Mouse (Mus musculus): ENCODE measurements around the gene Dhrs3. TPM values are rescaled to one million over a fixed set of nuclear protein-coding genes. Genes with fewer than 3 reads are reported as not detected.

Dhrs3 gene
- polyA plus RNA-seq, 1 experiment from 2014 or later = 114 TPM

- H3K27me3 ChIP-seq = no peaks in the 10 kb centered on the region
- no peak overlapping the region for H3K27ac ChIP-seq
- no peak overlapping the region for H3K9ac ChIP-seq
- 0 out of 2 replicates have a peak, but pooled peaks cover 2% of the 10 kb centered on the region for H3K4me1 ChIP-seq
- 87% methylated on average over 4 of the region's 4 CpGs for WGBS
- 0 out of 2 replicates have a peak, but pooled peaks cover 4% of the 10 kb centered on the region for H3K36me3 ChIP-seq
- H3K9me3 ChIP-seq = no peaks in the 10 kb centered on the region
- no peak overlapping the region for H3K4me3 ChIP-seq
- no peak overlapping the region for H3K4me2 ChIP-seq
- ATAC-seq (ENCODE audit: insufficient number of reproducible peaks, low FRiP score, low TSS enrichment, low read depth) = no peak
Observed at GRCm38 (mm10) chr4:144961232-144961631, 68.6 kb downstream of the Dhrs3 start.

GRCm38 (mm10) chr4:144961696-144962095 is 69.1 kb downstream of the Dhrs3 start:
- H3K27me3 ChIP-seq = no peaks in the 10 kb centered on the region
- H3K9ac ChIP-seq = no peak overlapping the region
- WGBS = 90% methylated on average over 3 of the region's 3 CpGs
- 0 out of 2 replicates have a peak, but pooled peaks cover 2% of the 10 kb centered on the region for H3K4me1 ChIP-seq
- ATAC-seq (ENCODE audit: insufficient number of reproducible peaks, low FRiP score, low TSS enrichment, low read depth) = no peak
- H3K4me3 ChIP-seq = no peak overlapping the region
- no peaks in the 10 kb centered on the region for H3K9me3 ChIP-seq
- H3K36me3 ChIP-seq = 0 out of 2 replicates have a peak, but pooled peaks cover 4% of the 10 kb centered on the region
- no peak overlapping the region for H3K4me2 ChIP-seq
- no peak overlapping the region for H3K27ac ChIP-seq

- ATAC-seq (ENCODE audit: insufficient number of reproducible peaks, low FRiP score, low TSS enrichment, low read depth) = no peak
- 74% methylated on average over 2 of the region's 2 CpGs for WGBS
- H3K9me3 ChIP-seq = no peaks in the 10 kb centered on the region
- 0 out of 2 replicates have a peak, but pooled peaks cover 5% of the 10 kb centered on the region for H3K4me1 ChIP-seq
- no peaks in the 10 kb centered on the region for H3K27me3 ChIP-seq
- 0 out of 2 replicates have a peak, but pooled peaks cover 4% of the 10 kb centered on the region for H3K36me3 ChIP-seq
- no peak overlapping the region for H3K4me2 ChIP-seq
- no peak overlapping the region for H3K9ac ChIP-seq
- H3K4me3 ChIP-seq = no peak overlapping the region
- H3K27ac ChIP-seq = no peak overlapping the region
Observed at GRCm38 (mm10) chr4:144965255-144965654, 72.6 kb downstream of the Dhrs3 start.

GRCm38 (mm10) chr4:144968371-144968770 is 75.7 kb downstream of the Dhrs3 start:
- WGBS = 68% methylated on average over 3 of the region's 3 CpGs
- ATAC-seq (ENCODE audit: insufficient number of reproducible peaks, low FRiP score, low TSS enrichment, low read depth) = no peak
- no peaks in the 10 kb centered on the region for H3K27me3 ChIP-seq
- no peak overlapping the region for H3K27ac ChIP-seq
- H3K9ac ChIP-seq = no peak overlapping the region
- no peaks in the 10 kb centered on the region for H3K36me3 ChIP-seq
- H3K4me3 ChIP-seq = no peak overlapping the region
- no peaks in the 10 kb centered on the region for H3K9me3 ChIP-seq
- H3K4me2 ChIP-seq = no peak overlapping the region
- peaks cover 12% of the 10 kb centered on the region for H3K4me1 ChIP-seq

- 45% methylated on average over 6 of the region's 6 CpGs for WGBS
- Histone ChIP-seq H3K9ac (no peak overlapping the region), H3K9me3 (no peaks in the 10 kb centered on the region), H3K36me3 (no peaks in the 10 kb centered on the region), H3K4me1 (peaks cover 13% of the 10 kb centered on the region), H3K27me3 (no peaks in the 10 kb centered on the region), H3K27ac (no peak overlapping the region), H3K4me2 (no peak overlapping the region), H3K4me3 (no peak overlapping the region)
- no peak for ATAC-seq (ENCODE audit: insufficient number of reproducible peaks, low FRiP score, low TSS enrichment, low read depth)
Observed at GRCm38 (mm10) chr4:144969030-144969429, 76.4 kb downstream of the Dhrs3 start.

- H3K4me2 ChIP-seq = no peak overlapping the region
- no peaks in the 10 kb centered on the region for H3K27me3 ChIP-seq
- no peak overlapping the region for H3K27ac ChIP-seq
- H3K9me3 ChIP-seq = no peaks in the 10 kb centered on the region
- peaks cover 13% of the 10 kb centered on the region for H3K4me1 ChIP-seq
- ATAC-seq (ENCODE audit: insufficient number of reproducible peaks, low FRiP score, low TSS enrichment, low read depth) = no peak
- whole genome bisulfite sequencing = 76% methylated on average over 2 of the region's 2 CpGs
- H3K4me3 ChIP-seq = no peak overlapping the region
- H3K36me3 ChIP-seq = no peaks in the 10 kb centered on the region; the same call in 1 of the 2 replicates
- H3K9ac ChIP-seq = no peak overlapping the region
Observed at GRCm38 (mm10) chr4:144971048-144971447, 78.4 kb downstream of the Dhrs3 start.

GRCm38 (mm10) chr4:144972948-144973720 is 80.5 kb downstream of the Dhrs3 start:
- Histone ChIP-seq H3K4me3 (no peak overlapping the region), H3K9me3 (no peaks in the 10 kb centered on the region), H3K36me3 (no peaks in the 10 kb centered on the region; the same call in 1 of the 2 replicates), H3K9ac (no peak overlapping the region), H3K27me3 (no peaks in the 10 kb centered on the region), H3K27ac (peak overlapping the region; percentile 29; the same call in 1 of the 2 replicates), H3K4me2 (no peak overlapping the region), H3K4me1 (peaks cover 23% of the 10 kb centered on the region)
- WGBS = 46% methylated on average over 6 of the region's 6 CpGs
- ATAC-seq (ENCODE audit: insufficient number of reproducible peaks, low FRiP score, low TSS enrichment, low read depth) = no peak

- ATAC-seq (ENCODE audit: insufficient number of reproducible peaks, low FRiP score, low TSS enrichment, low read depth) = no peak
- no peak overlapping the region for H3K9ac ChIP-seq
- 75% methylated on average over 3 of the region's 3 CpGs for WGBS
Observed at GRCm38 (mm10) chr4:144974458-144974857, 81.8 kb downstream of the Dhrs3 start.

GRCm38 (mm10) chr4:144975505-144975904 is 82.9 kb downstream of the Dhrs3 start:
- H3K4me2 ChIP-seq = no peak overlapping the region
- ATAC-seq (ENCODE audit: insufficient number of reproducible peaks, low FRiP score, low TSS enrichment, low read depth) = no peak
- 36% methylated on average over 2 of the region's 2 CpGs for WGBS
- H3K27ac ChIP-seq = no peak overlapping the region
- H3K4me3 ChIP-seq = no peak overlapping the region
- H3K4me1 ChIP-seq = peaks cover 30% of the 10 kb centered on the region
- no peaks in the 10 kb centered on the region; the same call in 1 of the 2 replicates for H3K36me3 ChIP-seq
- H3K27me3 ChIP-seq = no peaks in the 10 kb centered on the region
- no peaks in the 10 kb centered on the region for H3K9me3 ChIP-seq
- H3K9ac ChIP-seq = no peak overlapping the region

More at GRCm38 (mm10) chr4:144974458-144974857, 81.8 kb downstream of the Dhrs3 start:
- Histone ChIP-seq H3K27ac (no peak overlapping the region), H3K4me2 (no peak overlapping the region), H3K27me3 (no peaks in the 10 kb centered on the region), H3K4me1 (peaks cover 27% of the 10 kb centered on the region), H3K9me3 (no peaks in the 10 kb centered on the region), H3K4me3 (no peak overlapping the region), H3K36me3 (no peaks in the 10 kb centered on the region; the same call in 1 of the 2 replicates)

GRCm38 (mm10) chr4:144977057-144977456 is 84.4 kb downstream of the Dhrs3 start:
- Histone ChIP-seq H3K9ac (no peak overlapping the region), H3K4me3 (no peak overlapping the region), H3K36me3 (no peaks in the 10 kb centered on the region; the same call in 1 of the 2 replicates), H3K27ac (no peak overlapping the region), H3K4me2 (no peak overlapping the region), H3K27me3 (no peaks in the 10 kb centered on the region), H3K4me1 (peaks cover 42% of the 10 kb centered on the region), H3K9me3 (no peaks in the 10 kb centered on the region)
- 86% methylated on average over 1 of the region's 1 CpGs for whole genome bisulfite sequencing
- ATAC-seq (ENCODE audit: insufficient number of reproducible peaks, low FRiP score, low TSS enrichment, low read depth) = no peak

All from limb, embryonic 15.5 days (tissue).